Mouse (Mus musculus): ENCODE measurements around the gene Igf2bp1. TPM values are rescaled to one million over a fixed set of nuclear protein-coding genes. Genes with fewer than 3 reads are reported as not detected.

Gene Igf2bp1
- total RNA-seq, 2 experiments from 2014 or later, result 0.12 TPM; not detected in 1

DNA sequence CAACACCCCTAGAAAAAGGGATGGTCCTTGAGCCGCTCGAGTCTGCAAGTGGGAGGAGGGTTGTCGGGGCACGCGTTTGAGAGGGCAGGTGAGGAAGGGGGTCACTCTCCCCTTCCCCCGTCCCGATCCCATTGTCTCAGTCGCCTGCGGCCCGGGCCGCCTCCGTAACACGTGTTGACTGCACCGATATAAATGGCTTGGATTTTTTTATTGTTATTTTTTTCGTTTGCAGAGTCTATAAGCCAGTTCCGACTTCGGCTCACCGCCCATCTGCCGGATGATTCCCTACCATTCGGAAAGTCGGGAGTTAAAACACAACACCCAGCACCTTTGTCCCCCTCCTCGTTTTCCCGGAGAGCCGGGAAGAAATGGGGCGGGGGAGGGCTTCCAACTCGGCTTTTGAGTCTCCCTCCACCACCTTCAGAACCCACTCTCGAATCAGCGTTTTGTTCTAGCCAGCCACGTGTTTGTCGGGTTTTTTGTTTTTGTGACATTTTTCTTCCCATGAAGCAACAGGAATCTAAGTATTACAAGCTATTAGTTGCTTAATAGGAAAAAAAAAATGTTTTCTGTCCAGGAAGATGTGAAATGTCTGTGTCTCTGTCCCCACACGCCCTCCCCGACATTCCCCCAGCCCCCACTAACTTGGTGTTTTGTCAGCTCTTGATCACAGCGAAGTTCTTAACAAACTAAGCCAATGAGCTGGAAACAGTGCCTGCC is 1.9 kb upstream of the Igf2bp1 start:
- no peak for DNase-seq (ENCODE audit: extremely low spot score in 1 of 2, low spot score in 1 of 2)

DNA sequence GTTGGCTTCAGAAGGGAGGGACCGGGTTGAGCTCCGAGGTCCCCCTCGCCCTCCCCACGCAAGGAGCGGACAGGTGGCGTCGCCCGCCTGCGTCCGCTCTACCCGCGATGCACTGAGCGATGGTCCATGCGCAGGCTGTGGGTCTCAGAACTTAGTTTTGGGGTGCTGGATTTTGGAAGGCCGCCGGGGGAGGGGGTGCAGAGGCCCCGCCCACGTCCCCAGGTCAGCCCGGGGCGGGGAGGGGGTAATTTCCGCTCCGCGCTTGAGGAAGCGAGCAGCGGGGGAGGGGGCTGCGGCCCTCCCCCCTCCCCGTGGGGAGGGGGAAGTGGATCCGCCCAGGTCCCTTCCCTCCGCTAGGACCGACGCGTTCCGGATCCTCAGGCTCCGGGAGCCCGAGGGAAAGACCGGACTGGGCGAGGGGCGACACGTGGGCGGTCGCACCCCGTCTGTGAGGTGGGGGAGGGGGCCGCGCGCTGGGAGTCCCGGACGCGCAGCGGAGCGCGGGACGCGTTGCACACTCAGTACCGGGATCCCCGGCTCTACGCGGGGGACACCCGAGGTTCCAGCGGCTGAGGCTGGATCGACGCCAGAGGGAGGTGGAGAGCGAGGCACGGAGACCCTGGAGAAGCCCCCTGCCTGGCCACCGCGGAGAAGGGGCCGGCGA is 1.2 kb upstream of the Igf2bp1 start:
- no peak for DNase-seq (ENCODE audit: extremely low spot score in 1 of 2, low spot score in 1 of 2)

- no peak for DNase-seq (ENCODE audit: extremely low spot score in 1 of 2, low spot score in 1 of 2)
Measured at GRCm38 (mm10) chr11:96006367-96006851, 669 bp upstream of the Igf2bp1 start.

DNA sequence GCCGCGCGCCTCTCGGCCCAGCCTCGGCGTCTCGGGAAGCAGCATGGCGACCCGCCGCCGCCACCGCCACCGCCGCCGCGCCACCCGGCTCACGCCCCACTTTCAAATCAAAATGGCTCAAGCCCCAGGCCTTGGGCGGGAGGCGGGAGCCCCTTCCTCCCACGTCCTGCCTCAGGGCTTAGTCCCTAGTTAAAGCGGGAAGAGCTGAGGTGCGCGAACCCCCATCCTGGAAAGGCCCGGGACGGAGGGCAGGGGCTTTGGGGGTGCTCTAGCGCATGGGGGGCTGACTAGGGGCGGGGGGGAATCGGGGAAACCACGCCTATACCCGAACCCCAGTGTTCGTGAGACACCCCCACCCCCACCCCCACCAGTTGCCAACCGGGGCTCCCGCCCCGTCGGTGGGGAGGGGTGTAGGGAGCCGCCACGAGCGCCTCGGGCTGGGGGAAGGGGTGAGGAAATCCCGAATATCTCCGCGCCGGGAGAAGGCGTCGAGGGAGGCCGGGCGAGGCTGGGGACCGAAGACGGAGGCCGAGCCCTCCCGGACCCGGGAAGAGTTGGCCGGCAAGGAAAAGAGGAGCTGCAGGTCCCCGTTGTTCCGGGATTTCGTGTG is 842 bp downstream of the Igf2bp1 start:
- DNase-seq (ENCODE audit: extremely low spot score in 1 of 2, low spot score in 1 of 2), result no peak

DNA sequence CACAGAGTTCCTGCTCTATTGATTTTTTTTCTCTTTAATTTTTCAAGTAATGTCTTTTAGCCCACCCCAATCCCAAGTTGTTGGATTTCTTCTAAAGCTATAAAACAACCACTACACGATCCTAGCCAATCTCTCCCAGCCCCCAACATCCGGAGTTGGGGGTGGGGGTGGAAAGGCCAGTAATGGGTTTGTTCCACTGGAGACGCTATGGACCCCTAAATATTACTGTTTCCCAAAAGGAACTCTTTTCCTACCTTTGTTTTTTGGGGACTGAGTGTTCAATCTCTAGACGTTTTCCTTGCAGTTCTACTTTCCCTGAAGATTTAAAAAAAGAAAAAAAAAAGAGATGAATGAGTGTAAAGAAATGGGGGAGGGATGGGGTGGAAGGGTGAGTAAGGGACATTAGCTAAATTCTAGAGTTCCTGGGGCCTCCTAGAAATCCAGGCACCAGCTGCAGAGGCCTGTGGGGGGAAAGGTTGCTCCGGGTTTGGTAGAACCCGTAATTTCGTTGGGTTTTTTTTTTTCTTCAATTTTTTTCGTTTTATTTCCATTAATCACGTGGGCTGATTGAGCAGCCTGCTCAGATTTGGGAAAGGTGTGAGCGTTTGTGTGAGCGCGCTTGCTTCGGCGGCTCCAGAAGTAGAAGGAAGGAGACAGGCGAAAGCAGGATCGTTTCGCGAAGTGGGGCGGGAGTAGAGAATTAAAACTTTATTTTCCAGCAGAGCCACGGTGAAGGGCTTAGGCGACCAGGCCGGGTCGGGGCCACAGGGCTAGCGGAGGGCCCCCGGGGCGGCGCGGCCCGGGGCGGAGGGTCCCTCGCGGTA is 1.6 kb downstream of the Igf2bp1 start:
- DNase-seq (ENCODE audit: extremely low spot score in 1 of 2, low spot score in 1 of 2), result peak in 1 of 2 experiments; percentile 13

GRCm38 (mm10) chr11:96003100-96003900 is 2.4 kb downstream of the Igf2bp1 start:
- DNase-seq (ENCODE audit: extremely low spot score in 1 of 2, low spot score in 1 of 2), result no peak

GRCm38 (mm10) chr11:95994151-95994550 is 11.6 kb downstream of the Igf2bp1 start:
- DNase-seq (ENCODE audit: extremely low spot score in 1 of 2, low spot score in 1 of 2), result no peak

GRCm38 (mm10) chr11:95990886-95991708 is 14.6 kb downstream of the Igf2bp1 start:
- DNase-seq (ENCODE audit: extremely low spot score in 1 of 2, low spot score in 1 of 2), result no peak

DNA sequence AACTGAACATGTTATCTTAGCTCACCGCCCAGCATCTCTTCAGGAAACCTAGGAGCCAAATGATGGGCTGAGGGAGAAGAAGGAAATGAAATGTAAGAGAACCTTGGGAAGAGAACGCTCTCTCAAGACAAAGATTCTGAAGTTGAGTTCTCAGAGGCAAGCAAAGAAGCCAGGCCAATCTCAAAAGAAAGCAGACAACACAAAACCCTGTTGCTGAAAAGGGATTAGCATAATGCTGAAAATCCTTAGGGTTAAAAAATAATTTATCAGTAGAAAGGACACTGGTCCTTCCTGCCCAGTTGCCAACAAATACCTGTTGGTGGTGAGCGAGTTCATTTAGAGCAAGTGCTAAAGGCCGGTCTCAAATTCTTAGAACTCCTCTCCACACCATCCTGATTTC is 15.3 kb downstream of the Igf2bp1 start:
- no peak for DNase-seq (ENCODE audit: extremely low spot score in 1 of 2, low spot score in 1 of 2)

- no peak for DNase-seq (ENCODE audit: extremely low spot score in 1 of 2, low spot score in 1 of 2)
Measured at GRCm38 (mm10) chr11:95989864-95990263, 15.9 kb downstream of the Igf2bp1 start.

GRCm38 (mm10) chr11:95988533-95988932 is 17.2 kb downstream of the Igf2bp1 start:
- DNase-seq (ENCODE audit: extremely low spot score in 1 of 2, low spot score in 1 of 2), result peak in 1 of 2 experiments; percentile 29

DNA sequence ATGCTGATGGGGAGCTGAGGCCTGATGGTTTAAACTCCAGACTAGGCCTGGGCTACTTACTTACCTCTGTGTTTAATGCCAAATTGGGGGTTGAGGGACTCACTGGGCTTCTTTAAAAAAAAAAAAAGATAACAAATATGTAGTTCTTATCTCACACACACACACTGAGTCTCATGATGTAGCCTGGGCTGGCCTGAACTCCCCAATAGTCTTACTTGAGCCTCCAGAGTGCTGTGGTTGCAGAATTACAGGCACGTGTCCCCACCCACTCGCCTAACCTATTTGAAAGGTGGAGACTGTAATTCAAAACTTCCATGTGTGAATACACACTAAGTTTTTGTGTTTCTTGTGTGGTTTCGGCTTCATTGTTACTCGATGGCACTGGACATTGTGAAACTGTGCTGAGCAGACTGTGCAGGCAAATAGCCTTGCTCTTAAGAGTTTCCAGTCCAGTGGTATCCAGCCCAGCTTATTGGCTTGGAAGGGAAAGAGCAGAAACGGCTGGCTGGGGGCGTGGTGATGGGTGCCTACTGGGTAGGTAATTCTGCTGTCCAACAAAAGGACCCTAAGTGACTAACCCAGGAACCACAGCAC is 17.8 kb downstream of the Igf2bp1 start:
- DNase-seq (ENCODE audit: extremely low spot score in 1 of 2, low spot score in 1 of 2), result no peak

GRCm38 (mm10) chr11:95982475-95982874 is 23.3 kb downstream of the Igf2bp1 start:
- no peak for DNase-seq (ENCODE audit: extremely low spot score in 1 of 2, low spot score in 1 of 2)

DNA sequence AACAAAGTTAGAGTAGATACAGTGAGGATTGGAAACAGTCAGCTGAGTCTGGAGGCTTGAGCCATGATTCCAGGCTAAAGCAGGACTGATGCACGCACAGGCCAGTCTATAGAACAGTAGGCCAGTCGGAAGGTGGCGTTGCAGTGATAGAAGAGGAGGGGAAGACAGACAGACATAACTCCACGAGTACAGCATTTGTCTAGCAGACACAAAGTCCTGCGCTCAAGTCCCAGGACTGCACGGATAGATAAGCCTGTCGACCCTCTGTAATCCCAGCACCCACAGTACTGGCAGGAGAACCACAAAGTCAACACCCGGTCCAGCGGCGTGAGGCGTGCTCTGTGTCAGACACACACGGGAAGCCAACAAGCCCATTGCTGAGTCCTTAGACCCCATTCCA is 23.9 kb downstream of the Igf2bp1 start:
- DNase-seq (ENCODE audit: extremely low spot score in 1 of 2, low spot score in 1 of 2), result no peak

- peak in 1 of 2 experiments; percentile 37 for DNase-seq (ENCODE audit: extremely low spot score in 1 of 2, low spot score in 1 of 2)
Measured at GRCm38 (mm10) chr11:95980762-95981418, 24.9 kb downstream of the Igf2bp1 start.

- DNase-seq (ENCODE audit: extremely low spot score in 1 of 2, low spot score in 1 of 2), result no peak
Measured at GRCm38 (mm10) chr11:95978487-95978886, 27.3 kb downstream of the Igf2bp1 start.

- no peak for DNase-seq (ENCODE audit: extremely low spot score in 1 of 2, low spot score in 1 of 2)
Measured at GRCm38 (mm10) chr11:95976290-95976689, 29.4 kb downstream of the Igf2bp1 start.

GRCm38 (mm10) chr11:95975694-95976093 is 30.0 kb downstream of the Igf2bp1 start:
- DNase-seq (ENCODE audit: extremely low spot score in 1 of 2, low spot score in 1 of 2), result no peak

All from layer of hippocampus, postnatal 25 days (tissue).